Mouse (Mus musculus) forebrain, embryonic 12.5 days (tissue): ENCODE results near the gene Gps1. TPM values are rescaled to one million over a fixed set of nuclear protein-coding genes. Genes with fewer than 3 reads are reported as not detected.
"Not testable (repeated sequence)": the region's sequence is repeated elsewhere in the genome, so short reads cannot be mapped to it uniquely, and the experiment has no call there.

Experiments used
- ATAC-seq: fragments of 200-750 bp; cut with Nextera tagmentation; 2 replicates; pipeline ENCODE4 v1.8.0; 2017; ENCODE audit warnings: moderate TSS enrichment; ENCODE audit not compliant: low FRiP score
- H3K27ac ChIP-seq: fragments of 300-500 bp; sonication (generic); 2 replicates; pipeline ENCODE4 v1.5.1; 2016; ENCODE audit warnings: mild to moderate bottlenecking
- H3K27me3 ChIP-seq: fragments of 300-500 bp; sonication (generic); 2 replicates; pipeline ENCODE4 v1.6.1; 2016; ENCODE audit warnings: mild to moderate bottlenecking
- H3K36me3 ChIP-seq: fragments of 300-500 bp; sonication (generic); replicated peaks from 2 replicates; pipeline ENCODE4 v1.6.1; 2016; ENCODE audit warnings: mild to moderate bottlenecking
- H3K4me1 ChIP-seq: fragments of 300-500 bp; sonication (generic); 2 replicates; pipeline ENCODE4 v1.6.1; 2016
- H3K4me2 ChIP-seq: fragments of 300-500 bp; sonication (generic); 2 replicates; pipeline ENCODE4 v1.6.1; 2016; ENCODE audit warnings: mild to moderate bottlenecking, moderate library complexity
- H3K4me3 ChIP-seq: fragments of 300-500 bp; sonication (generic); replicated peaks from 2 replicates; pipeline ENCODE4 v1.5.1; 2016; ENCODE audit warnings: mild to moderate bottlenecking
- H3K9ac ChIP-seq: fragments of 300-500 bp; sonication (generic); 2 replicates; pipeline ENCODE4 v1.6.1; 2016; ENCODE audit warnings: mild to moderate bottlenecking
- H3K9me3 ChIP-seq: fragments of 300-500 bp; sonication (generic); 2 replicates; pipeline ENCODE4 v1.6.1; 2016
- WGBS: fragments of 180-500 bp; shearing (Covaris S2); methylation state at CpG from one replicate; pipeline ENCODE4 v1.1.7; 2016; 5-methylcytosine and 5-hydroxymethylcytosine counted together
- polyA plus RNA-seq: library from polyadenylated mRNA; unstranded; fragments of >200 nt; fragmentation: Nextera tagmentation; extraction: Ambion mirVana; gene quantifications from 2 replicates; pipeline ENCODE4 v1.2.1, GENCODE M21; 2016

Gps1 gene
- 246 and 247 TPM in 2 replicates for polyA plus RNA-seq

GRCm38 (mm10) chr11:120784064-120784791 is at the start of gene Gps1, which contains the start of gene Rfng:
Gene Gps1 (plus strand): TSS chr11:120784272.
Gene Rfng (minus strand): TSS chr11:120784207.
- H3K4me2 ChIP-seq: peak within 1 kb of the TSS; percentile 99
- under 1% methylated on average over 84 of the region's 107 CpGs for WGBS
- no peaks in the 10 kb centered on the region; the same call in 1 of the 2 replicates for H3K27me3 ChIP-seq
- peaks cover 54% of the 10 kb centered on the region for H3K36me3 ChIP-seq
- H3K27ac ChIP-seq: peak within 1 kb of the TSS; percentile 73
- H3K4me1 ChIP-seq: peaks cover 27% of the 10 kb centered on the region
- no peaks in the 10 kb centered on the region for H3K9me3 ChIP-seq
- peak; percentile 85 for ATAC-seq
- H3K4me3 ChIP-seq: peak within 1 kb of the TSS; percentile 100
- peak within 1 kb of the TSS; percentile 95 for H3K9ac ChIP-seq

GRCm38 (mm10) chr11:120736424-120736823 is 47.6 kb upstream of the Gps1 start:
- Histone ChIP-seq H3K9me3 (no peaks in the 10 kb centered on the region), H3K9ac (no peak overlapping the region), H3K4me1 (no peaks in the 10 kb centered on the region), H3K4me3 (no peak overlapping the region), H3K27ac (no peak overlapping the region), H3K27me3 (peaks cover 10% of the 10 kb centered on the region), H3K36me3 (no peaks in the 10 kb centered on the region), H3K4me2 (no peak overlapping the region)
- ATAC-seq: no peak
- 76% methylated on average over 6 of the region's 6 CpGs for WGBS

GRCm38 (mm10) chr11:120740981-120741380 is 43.1 kb upstream of the Gps1 start:
- no peaks in the 10 kb centered on the region for H3K36me3 ChIP-seq
- 89% methylated on average over 5 of the region's 5 CpGs for WGBS
- ATAC-seq: no peak

GRCm38 (mm10) chr11:120744121-120744701 is 39.9 kb upstream of the Gps1 start:
- H3K27ac ChIP-seq: no peak overlapping the region
- no peak overlapping the region for H3K4me3 ChIP-seq
- ATAC-seq: no peak
- H3K9me3 ChIP-seq: no peaks in the 10 kb centered on the region
- no peak overlapping the region for H3K9ac ChIP-seq
- no peaks in the 10 kb centered on the region for H3K4me1 ChIP-seq
- no peak overlapping the region for H3K4me2 ChIP-seq
- H3K27me3 ChIP-seq: no peaks in the 10 kb centered on the region
- 79% methylated on average over 7 of the region's 7 CpGs for WGBS
- H3K36me3 ChIP-seq: no peaks in the 10 kb centered on the region

More at GRCm38 (mm10) chr11:120740981-120741380, 43.1 kb upstream of the Gps1 start:
- H3K4me3 ChIP-seq: no peak overlapping the region
- H3K27me3 ChIP-seq: no peaks in the 10 kb centered on the region
- H3K4me1 ChIP-seq: no peaks in the 10 kb centered on the region
- no peak overlapping the region for H3K9ac ChIP-seq
- H3K4me2 ChIP-seq: no peak overlapping the region
- H3K9me3 ChIP-seq: no peaks in the 10 kb centered on the region
- H3K27ac ChIP-seq: no peak overlapping the region

GRCm38 (mm10) chr11:120747974-120748373 is 36.1 kb upstream of the Gps1 start:
- Histone ChIP-seq H3K36me3 (no peaks in the 10 kb centered on the region), H3K27ac (no peak overlapping the region), H3K9me3 (no peaks in the 10 kb centered on the region), H3K4me3 (no peak overlapping the region), H3K4me1 (no peaks in the 10 kb centered on the region), H3K27me3 (no peaks in the 10 kb centered on the region), H3K4me2 (no peak overlapping the region), H3K9ac (no peak overlapping the region)
- WGBS: 83% methylated on average over 4 of the region's 4 CpGs
- ATAC-seq: no peak

- WGBS: 61% methylated on average over 8 of the region's 8 CpGs
- Histone ChIP-seq H3K4me2 (no peak overlapping the region), H3K9me3 (no peaks in the 10 kb centered on the region), H3K36me3 (no peaks in the 10 kb centered on the region), H3K4me3 (no peak overlapping the region), H3K9ac (no peak overlapping the region), H3K27ac (no peak overlapping the region), H3K27me3 (no peaks in the 10 kb centered on the region), H3K4me1 (no peaks in the 10 kb centered on the region)
- ATAC-seq: no peak
These were observed 34.6 kb upstream of the Gps1 start for GRCm38 (mm10) chr11:120749430-120749829.

- Histone ChIP-seq H3K27me3 (no peaks in the 10 kb centered on the region), H3K4me3 (no peak overlapping the region), H3K4me2 (no peak overlapping the region), H3K9ac (no peak overlapping the region), H3K4me1 (no peaks in the 10 kb centered on the region), H3K36me3 (no peaks in the 10 kb centered on the region), H3K9me3 (0 out of 2 replicates have a peak, but pooled peaks cover under 1% of the 10 kb centered on the region), H3K27ac (no peak overlapping the region)
- no peak for ATAC-seq
- WGBS: 81% methylated on average over 4 of the region's 4 CpGs
These were observed 32.5 kb upstream of the Gps1 start for GRCm38 (mm10) chr11:120751606-120752005.

- H3K9me3 ChIP-seq: peaks cover 25% of the 10 kb centered on the region
- H3K4me2 ChIP-seq: no peak overlapping the region
- 86% methylated on average over 9 of the region's 9 CpGs for WGBS
- H3K27ac ChIP-seq: no peak overlapping the region
- peaks cover 11% of the 10 kb centered on the region for H3K27me3 ChIP-seq
- H3K36me3 ChIP-seq: no peaks in the 10 kb centered on the region
- 0 out of 2 replicates have a peak, but pooled peaks cover 3% of the 10 kb centered on the region for H3K4me1 ChIP-seq
- no peak overlapping the region for H3K4me3 ChIP-seq
- no peak overlapping the region for H3K9ac ChIP-seq
- ATAC-seq: no peak
These were observed 23.8 kb upstream of the Gps1 start for GRCm38 (mm10) chr11:120760236-120760635.

- Histone ChIP-seq H3K9me3 (peaks cover 20% of the 10 kb centered on the region), H3K9ac (no peak overlapping the region), H3K4me3 (no peak overlapping the region), H3K4me2 (no peak overlapping the region), H3K36me3 (no peaks in the 10 kb centered on the region), H3K4me1 (0 out of 2 replicates have a peak, but pooled peaks cover 3% of the 10 kb centered on the region), H3K27me3 (peaks cover 11% of the 10 kb centered on the region), H3K27ac (no peak overlapping the region)
- 68% methylated on average over 14 of the region's 14 CpGs for WGBS
- ATAC-seq: no peak
These were observed 22.0 kb upstream of the Gps1 start for GRCm38 (mm10) chr11:120761811-120762671.

GRCm38 (mm10) chr11:120762672-120763041 is 21.4 kb upstream of the Gps1 start, which contains the start of gene Hmga1b:
Gene Hmga1b (plus strand): TSS chr11:120762794.
- ATAC-seq, H3K27ac ChIP-seq, H3K36me3 ChIP-seq, H3K4me3 ChIP-seq, H3K4me1 ChIP-seq, H3K4me2 ChIP-seq, H3K9ac ChIP-seq: not testable (repeated sequence)
- H3K9me3 ChIP-seq: peaks cover 18% of the 10 kb centered on the region
- H3K27me3 ChIP-seq: peaks cover 11% of the 10 kb centered on the region
- 17% methylated on average over 14 of the region's 14 CpGs for WGBS

- H3K9ac ChIP-seq, H3K27ac ChIP-seq, H3K4me1 ChIP-seq, H3K4me2 ChIP-seq, H3K4me3 ChIP-seq, H3K36me3 ChIP-seq: not testable (repeated sequence)
- 7% methylated on average over 9 of the region's 23 CpGs for WGBS
- H3K9me3 ChIP-seq: peaks cover 11% of the 10 kb centered on the region
- ATAC-seq: 0 out of 2 replicates have a peak, but pooled peaks have one; percentile 30
- H3K27me3 ChIP-seq: peaks cover 11% of the 10 kb centered on the region
These were observed 20.7 kb upstream of the Gps1 start for GRCm38 (mm10) chr11:120763121-120763999.
